Mouse (Mus musculus): ENCODE measurements at regions not wholly inside any gene's neighbourhood (a gene's known extent, or its start where the extent isn't known, plus 50 kb on each side); places are given as distances from the start of the nearest gene placed in this dataset.

DNA sequence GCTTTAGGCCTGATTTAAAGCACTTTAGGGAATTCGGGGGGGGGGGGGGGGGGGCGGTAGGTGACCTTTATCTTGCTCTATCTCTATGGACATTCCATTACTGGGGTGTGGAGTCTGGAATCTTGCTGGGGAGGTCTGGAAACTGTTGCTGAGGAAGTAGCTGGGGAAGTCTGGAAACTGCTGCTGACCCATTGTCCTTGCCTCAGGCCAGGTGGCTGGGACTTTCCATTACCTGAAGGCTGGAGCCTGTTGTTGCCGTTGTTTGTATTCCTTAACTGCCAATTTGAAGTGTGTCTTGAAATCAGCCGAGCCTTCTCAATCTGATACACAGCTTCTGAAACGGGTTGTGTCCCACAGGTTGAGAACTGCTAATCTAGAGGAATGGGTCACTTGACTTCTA lies 80.9 kb upstream of the Fam13c start:
- no peak for TF ChIP-seq TAL1 (IDR thresholded peaks at IDR 0.05; ENCODE audit: low read length)
- TF ChIP-seq GATA1 (IDR thresholded peaks at IDR 0.05; ENCODE audit: low read length), result no peak
